Mouse (Mus musculus) heart, embryonic 14.5 days (tissue): ENCODE data around the gene Mptx2. TPM values are rescaled to one million over a fixed set of nuclear protein-coding genes. Genes with fewer than 3 reads are reported as not detected.

Source experiments
- ATAC-seq: fragments of 200-750 bp; cut with Nextera tagmentation; 2 replicates; pipeline ENCODE4 v1.8.0; 2017; ENCODE audit warnings: low read depth, moderate TSS enrichment; ENCODE audit not compliant: insufficient number of reproducible peaks, insufficient read depth, low FRiP score
- H3K27ac ChIP-seq, 2 experiments: fragments of 200-500 bp in 1 of 2; fragments of 300-500 bp in 1 of 2; sonication (generic) in 1 of 2; replicated peaks in 1 of 2; 2 replicates each; pipeline ENCODE4 v1.5.1; 2012 to 2014; ENCODE audit warnings: low read depth in 2 of 2, low read length in 2 of 2, control low read depth in 1 of 2, mild to moderate bottlenecking in 1 of 2, mixed read lengths in 1 of 2; ENCODE audit not compliant: control insufficient read depth in 1 of 2, insufficient read depth in 1 of 2
- H3K27me3 ChIP-seq: fragments of 300-500 bp; sonication (generic); 2 replicates; pipeline ENCODE4 v1.6.1; 2014; ENCODE audit warnings: mild to moderate bottlenecking, low read length, control low read depth; ENCODE audit not compliant: control insufficient read depth, insufficient read depth
- H3K36me3 ChIP-seq: fragments of 300-500 bp; sonication (generic); 2 replicates; pipeline ENCODE4 v1.6.1; 2014; ENCODE audit warnings: mild to moderate bottlenecking, control low read depth, low read length, mixed read lengths; ENCODE audit not compliant: control insufficient read depth, insufficient read depth
- H3K4me1 ChIP-seq, 2 experiments: fragments of 200-500 bp in 1 of 2; fragments of 300-500 bp in 1 of 2; sonication (generic) in 1 of 2; 2 replicates each; pipeline ENCODE4 v1.6.1; 2012 to 2014; ENCODE audit warnings: low read length in 2 of 2, control low read depth in 1 of 2, mixed read lengths in 1 of 2; ENCODE audit not compliant: control insufficient read depth in 2 of 2, insufficient read depth in 2 of 2
- H3K4me2 ChIP-seq: fragments of 300-500 bp; sonication (generic); 2 replicates; pipeline ENCODE4 v1.6.1; 2014; ENCODE audit warnings: mild to moderate bottlenecking, low read length
- H3K4me3 ChIP-seq, 2 experiments: fragments of 200-500 bp in 1 of 2; fragments of 300-500 bp in 1 of 2; sonication (generic) in 1 of 2; 2 replicates each; pipeline ENCODE4 v1.5.1; 2012 to 2014; ENCODE audit warnings: low read length in 2 of 2, mild to moderate bottlenecking in 2 of 2, control low read depth in 1 of 2, low read depth in 1 of 2, moderate library complexity in 1 of 2; ENCODE audit not compliant: control insufficient read depth in 1 of 2, insufficient read depth in 1 of 2
- H3K9ac ChIP-seq: fragments of 300-500 bp; sonication (generic); 2 replicates; pipeline ENCODE4 v1.6.1; 2014; ENCODE audit warnings: mild to moderate bottlenecking, low read length
- H3K9me3 ChIP-seq: fragments of 300-500 bp; sonication (generic); 2 replicates; pipeline ENCODE4 v1.6.1; 2016; ENCODE audit warnings: low read length, control low read depth; ENCODE audit not compliant: control insufficient read depth
- WGBS: fragments of 180-500 bp; shearing (Covaris S2); extraction: QIAGEN DNeasy Blood & Tissue Kit; methylation state at CpG from one replicate; pipeline ENCODE4 v1.1.7; 2014; 5-methylcytosine and 5-hydroxymethylcytosine counted together
- polyA plus RNA-seq: library from polyadenylated mRNA; unstranded; fragments of >200 nt; fragmentation: Nextera tagmentation; extraction: Ambion mirVana; gene quantifications from 2 replicates; pipeline ENCODE4 v1.2.1, GENCODE M21; 2014

Gene Mptx2
- not detected in 2 replicates for polyA plus RNA-seq

GRCm38 (mm10) chr1:173277677-173278076 lies at the start of gene Mptx2:
Gene Mptx2 (minus strand): TSS chr1:173277777.
- no peak within 1 kb of the TSS for H3K27ac ChIP-seq
- no peaks in the 10 kb centered on the region for H3K9me3 ChIP-seq
- no peaks in the 10 kb centered on the region for H3K4me1 ChIP-seq
- ATAC-seq: no peak
- H3K9ac ChIP-seq: no peak within 1 kb of the TSS
- WGBS: 62% methylated on average over 3 of the region's 3 CpGs
- H3K36me3 ChIP-seq: no peaks in the 10 kb centered on the region
- H3K27me3 ChIP-seq: no peaks in the 10 kb centered on the region
- H3K4me3 ChIP-seq: no peak within 1 kb of the TSS
- no peak within 1 kb of the TSS for H3K4me2 ChIP-seq

DNA sequence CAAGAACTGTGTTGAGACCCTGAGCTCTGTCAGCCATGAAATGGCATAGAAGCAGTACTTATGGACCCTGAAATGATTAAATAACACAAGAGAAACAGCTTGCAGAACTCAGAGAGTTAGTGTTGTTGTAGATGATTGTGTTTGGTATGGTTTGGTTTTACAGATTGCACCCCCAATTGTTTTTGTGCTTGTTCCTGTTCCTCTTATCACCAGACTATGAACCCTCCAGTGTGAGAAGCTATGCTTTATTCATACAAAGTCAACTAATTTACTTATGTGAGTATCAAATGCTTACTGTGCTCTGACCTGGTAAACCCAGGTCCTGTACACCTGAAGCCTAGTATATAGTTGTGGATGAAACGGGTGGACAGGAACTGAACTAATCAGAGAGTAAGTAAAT lies 49.0 kb upstream of the Mptx2 start:
- Histone ChIP-seq H3K4me1 (peaks cover 2 to 6% of the 10 kb centered on the region in 2 experiments; a peak in 1 of 4 replicates), H3K9ac (no peak overlapping the region), H3K4me2 (no peak overlapping the region), H3K36me3 (no peaks in the 10 kb centered on the region), H3K4me3 (no peak overlapping the region), H3K9me3 (no peaks in the 10 kb centered on the region), H3K27me3 (no peaks in the 10 kb centered on the region), H3K27ac (no peak overlapping the region)
- WGBS: 74% methylated on average over 1 of the region's 1 CpGs
- ATAC-seq: no peak

- no peak overlapping the region for H3K4me3 ChIP-seq
- no peaks in the 10 kb centered on the region for H3K36me3 ChIP-seq
- peaks cover 2 to 6% of the 10 kb centered on the region in 2 experiments; a peak in 1 of 4 replicates for H3K4me1 ChIP-seq
- H3K4me2 ChIP-seq: no peak overlapping the region
- H3K27me3 ChIP-seq: no peaks in the 10 kb centered on the region
- no peaks in the 10 kb centered on the region for H3K9me3 ChIP-seq
- ATAC-seq: no peak
- H3K9ac ChIP-seq: no peak overlapping the region
- H3K27ac ChIP-seq: no peak overlapping the region
- 97% methylated on average over 1 of the region's 1 CpGs for WGBS
These were observed 47.8 kb upstream of the Mptx2 start for GRCm38 (mm10) chr1:173325395-173325794.

- H3K27ac ChIP-seq: no peak overlapping the region
- no peaks in the 10 kb centered on the region for H3K9me3 ChIP-seq
- H3K4me1 ChIP-seq: peaks cover 2 to 6% of the 10 kb centered on the region in 2 experiments; a peak in 1 of 4 replicates
- H3K4me3 ChIP-seq: no peak overlapping the region
- no peak overlapping the region for H3K9ac ChIP-seq
- no peaks in the 10 kb centered on the region for H3K27me3 ChIP-seq
- ATAC-seq: no peak
- 46% methylated on average over 4 of the region's 4 CpGs for WGBS
- H3K4me2 ChIP-seq: no peak overlapping the region
- no peaks in the 10 kb centered on the region for H3K36me3 ChIP-seq
These were observed 47.4 kb upstream of the Mptx2 start for GRCm38 (mm10) chr1:173324961-173325360.

- Histone ChIP-seq H3K9ac (no peak overlapping the region), H3K9me3 (no peaks in the 10 kb centered on the region), H3K36me3 (no peaks in the 10 kb centered on the region), H3K4me3 (no peak overlapping the region), H3K27ac (no peak overlapping the region), H3K4me1 (0 out of 4 replicates have a peak, but pooled peaks cover 0 to 2% of the 10 kb centered on the region in 2 experiments), H3K4me2 (no peak overlapping the region), H3K27me3 (no peaks in the 10 kb centered on the region)
- 28% methylated on average over 5 of the region's 5 CpGs for WGBS
- no peak for ATAC-seq
These were observed 46.4 kb upstream of the Mptx2 start for GRCm38 (mm10) chr1:173323839-173324585.

DNA sequence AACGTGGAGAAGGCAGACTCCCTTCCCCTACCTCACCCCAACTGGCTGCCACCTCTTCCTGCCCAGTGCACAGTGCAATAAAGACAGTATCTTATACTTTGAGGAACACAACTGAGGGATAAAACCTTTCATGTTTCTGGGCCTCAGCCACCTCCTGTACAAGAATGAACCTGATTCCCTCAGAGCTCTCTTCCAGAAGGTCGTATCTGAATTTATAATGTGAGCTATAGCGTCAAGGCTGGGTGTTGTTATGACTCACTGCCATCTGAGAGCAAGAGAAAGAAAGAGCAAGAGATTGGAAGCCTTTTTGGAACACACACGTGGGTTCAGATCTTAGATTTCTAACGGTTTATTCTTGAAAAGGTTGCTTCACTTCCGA lies 44.7 kb upstream of the Mptx2 start:
- ATAC-seq: no peak
- H3K27me3 ChIP-seq: no peaks in the 10 kb centered on the region
- no peak overlapping the region for H3K4me3 ChIP-seq
- no peaks in the 10 kb centered on the region for H3K4me1 ChIP-seq
- no peaks in the 10 kb centered on the region for H3K36me3 ChIP-seq
- H3K4me2 ChIP-seq: no peak overlapping the region
- WGBS: 62% methylated on average over 6 of the region's 6 CpGs
- H3K9ac ChIP-seq: no peak overlapping the region
- no peak overlapping the region for H3K27ac ChIP-seq
- H3K9me3 ChIP-seq: no peaks in the 10 kb centered on the region

- no peak overlapping the region for H3K4me3 ChIP-seq
- no peaks in the 10 kb centered on the region for H3K9me3 ChIP-seq
- no peak overlapping the region for H3K4me2 ChIP-seq
- H3K4me1 ChIP-seq: no peaks in the 10 kb centered on the region
- no peak for ATAC-seq
- WGBS: 77% methylated on average over 8 of the region's 8 CpGs
- no peak overlapping the region for H3K9ac ChIP-seq
- no peak overlapping the region for H3K27ac ChIP-seq
- no peaks in the 10 kb centered on the region for H3K27me3 ChIP-seq
- no peaks in the 10 kb centered on the region for H3K36me3 ChIP-seq
These were observed 44.1 kb upstream of the Mptx2 start for GRCm38 (mm10) chr1:173321593-173322248.
